Mouse (Mus musculus) cerebellum, adult 2 months (tissue): ENCODE measurements at regions not wholly inside any gene's neighbourhood (a gene's known extent, or its start where the extent isn't known, plus 50 kb on each side); places are given as distances from the start of the nearest gene placed in this dataset.

Experiments
- CTCF ChIP-seq: fragments of 200-500 bp; IDR thresholded peaks from 2 replicates; pipeline ENCODE4 v1.5.1; 2011; ENCODE audit warnings: low read depth, mild to moderate bottlenecking, control low read depth, low read length, moderate library complexity, borderline replicate concordance; ENCODE audit not compliant: insufficient read depth
- POLR2A ChIP-seq: fragments of 200-500 bp; IDR thresholded peaks from 2 replicates; pipeline ENCODE4 v1.6.1; 2011; ENCODE audit warnings: low read length, control low read depth, borderline replicate concordance; ENCODE audit not compliant: insufficient read depth

- TF ChIP-seq POLR2A (no peak), CTCF (no peak)
Observed at GRCm38 (mm10) chr15:18517701-18518100, 301.0 kb upstream of the Cdh10 start.
